Comparison of ENCODE assay signal across 19 mouse cellular contexts in genomic region chr3:62394284-62394683, GRCm38 (mm10). TPM values are rescaled to one million over a fixed set of nuclear protein-coding genes. Genes with fewer than 3 reads are reported as not detected.
DNase-seq lines count a peak whose midpoint lies in the region; ATAC-seq and TF ChIP-seq lines count a peak whose summit lies in the region.
"Had no signal": no experiment of that assay in that cellular context is flagged by ENCODE, and none has a peak within 500 bp of the region (broad histone marks: within the 10 kb centered on the region; RNA-seq: fewer than 3 reads in every experiment).

No protein-coding gene starts in this region.

- H3K4me1 ChIP-seq in stomach, embryonic 14.5 days (ENCODE audit: control insufficient read depth, insufficient read depth, low read length) = peaks cover 13% of the 10 kb centered on the region; the same call in 1 of the 2 replicates
- 0 out of 2 replicates have a peak, but pooled peaks cover 2% of the 10 kb centered on the region for H3K4me1 ChIP-seq in stomach, postnatal 0 days (replicated peaks; ENCODE audit: control insufficient read depth, insufficient read depth)
- peaks cover 49% of the 10 kb centered on the region for H3K4me1 ChIP-seq in limb, embryonic 13.5 days
- H3K4me1 ChIP-seq: liver, embryonic 15.5 days had no signal

- H3K4me2 ChIP-seq in stomach, embryonic 14.5 days (replicated peaks; ENCODE audit: low read depth, low read length) = no peak overlapping the region
- H3K4me2 ChIP-seq in stomach, postnatal 0 days (replicated peaks; ENCODE audit: low read depth) = no peak overlapping the region
- H3K4me2 ChIP-seq in limb, embryonic 13.5 days (replicated peaks) = no peak overlapping the region
- H3K4me2 ChIP-seq: kidney, embryonic 15.5 days; liver, embryonic 15.5 days had no signal

- H3K9me3 ChIP-seq in stomach, embryonic 14.5 days (ENCODE audit: control insufficient read depth, low read depth, low read length) = no peaks in the 10 kb centered on the region
- H3K9me3 ChIP-seq in stomach, postnatal 0 days (ENCODE audit: control insufficient read depth, low read length) = no peaks in the 10 kb centered on the region
- H3K9me3 ChIP-seq in limb, embryonic 13.5 days = no peaks in the 10 kb centered on the region
- H3K9me3 ChIP-seq: kidney, embryonic 15.5 days; liver, embryonic 15.5 days had no signal

- no peak for TF ChIP-seq CTCF in layer of hippocampus, adult 2 months (conservative IDR thresholded peaks at IDR 0.05)
- no peak for TF ChIP-seq CTCF in stomach, postnatal 0 days (IDR thresholded peaks at IDR 0.05; ENCODE audit: low read depth)

- no peak for TF ChIP-seq EP300 in stomach, postnatal 0 days (optimal IDR thresholded peaks at IDR 0.05)

- ATAC-seq in stomach, embryonic 14.5 days (ENCODE audit: insufficient number of reproducible peaks, insufficient read depth, low FRiP score, low read depth) = no peak
- no peak for ATAC-seq in stomach, postnatal 0 days (ENCODE audit: low FRiP score, low TSS enrichment)
- no peak for ATAC-seq in limb, embryonic 13.5 days (ENCODE audit: low FRiP score, low read depth)
- ATAC-seq in CD4-positive, CD25-positive, alpha-beta regulatory T cell, adult 4 months = no peak
- ATAC-seq: inflammation-experienced regulatory T-cells, adult 6 months had no signal

- 0 out of 2 replicates have a peak overlapping the region, but pooled peaks have one; percentile 18 for H3K27ac ChIP-seq in layer of hippocampus, adult 2 months
- peak overlapping the region; percentile 34; the same call in 1 of the 2 replicates for H3K27ac ChIP-seq in stomach, embryonic 14.5 days (ENCODE audit: low read length)
- H3K27ac ChIP-seq in stomach, postnatal 0 days (replicated peaks) = no peak overlapping the region
- H3K27ac ChIP-seq in limb, embryonic 13.5 days = peak overlapping the region; percentile 33; the same call in 1 of the 2 replicates
- H3K27ac ChIP-seq: kidney, embryonic 15.5 days; liver, embryonic 15.5 days had no signal

- WGBS in stomach, embryonic 14.5 days = 66% methylated on average over 7 of the region's 7 CpGs
- whole genome bisulfite sequencing in stomach, postnatal 0 days = 65% methylated on average over 7 of the region's 7 CpGs
- 64% methylated on average over 7 of the region's 7 CpGs for WGBS in limb, embryonic 13.5 days

- no peak for DNase-seq in layer of hippocampus, adult 2 months (ENCODE audit: low spot score in 2 of 2)
- no peak for DNase-seq in layer of hippocampus, adult 8-10 months (ENCODE audit: low spot score in 2 of 2)
- no peak for DNase-seq in stomach, postnatal 0 days (ENCODE audit: low spot score)
- DNase-seq in kidney, adult 18-20 months = no peak
- DNase-seq in adrenal gland, postnatal 36 days = no peak
- DNase-seq: adrenal gland, postnatal 10 days; cerebellum, postnatal 14 days; heart, adult 11 months; layer of hippocampus, adult 9-11 months; right cerebral cortex, adult 18-20 months; thymus, adult 2 months had no signal

- no peaks in the 10 kb centered on the region for H3K27me3 ChIP-seq in stomach, embryonic 14.5 days (ENCODE audit: control insufficient read depth, insufficient read depth, low read length)
- H3K27me3 ChIP-seq in stomach, postnatal 0 days (ENCODE audit: control insufficient read depth, insufficient read depth, low read length) = no peaks in the 10 kb centered on the region
- H3K27me3 ChIP-seq in limb, embryonic 13.5 days = no peaks in the 10 kb centered on the region
- H3K27me3 ChIP-seq: kidney, embryonic 15.5 days; liver, embryonic 15.5 days had no signal

- no peaks in the 10 kb centered on the region; the same call in 1 of the 2 replicates for H3K36me3 ChIP-seq in stomach, embryonic 14.5 days (ENCODE audit: control insufficient read depth, insufficient read depth, low read length)
- no peaks in the 10 kb centered on the region for H3K36me3 ChIP-seq in stomach, postnatal 0 days (ENCODE audit: control insufficient read depth, insufficient read depth, low read length)
- H3K36me3 ChIP-seq in limb, embryonic 13.5 days = no peaks in the 10 kb centered on the region
- H3K36me3 ChIP-seq: kidney, embryonic 15.5 days; liver, embryonic 15.5 days had no signal

- H3K9ac ChIP-seq in stomach, embryonic 14.5 days (replicated peaks; ENCODE audit: low read depth, low read length) = no peak overlapping the region
- H3K9ac ChIP-seq in stomach, postnatal 0 days (ENCODE audit: low read length) = no peak overlapping the region
- H3K9ac ChIP-seq in limb, embryonic 13.5 days = no peak overlapping the region
- H3K9ac ChIP-seq: kidney, embryonic 15.5 days; liver, embryonic 15.5 days had no signal

- H3K4me3 ChIP-seq in layer of hippocampus, adult 2 months = no peak overlapping the region
- H3K4me3 ChIP-seq in stomach, embryonic 14.5 days (ENCODE audit: low read depth, low read length) = no peak overlapping the region
- no peak overlapping the region for H3K4me3 ChIP-seq in stomach, postnatal 0 days (ENCODE audit: low read depth, low read length)
- H3K4me3 ChIP-seq in limb, embryonic 13.5 days = no peak overlapping the region
- H3K4me3 ChIP-seq: kidney, embryonic 15.5 days; liver, embryonic 15.5 days had no signal

RNA-seq across cellular contexts. Expression of gene Arhgef26, which starts 56.1 kb away (rescaled TPM):
- 10 to 100 TPM; 59.2 to 60.0 TPM for total RNA-seq in layer of hippocampus, adult 2 months (2021)
- total RNA-seq in layer of hippocampus, adult 8-10 months (2022) = 10 to 100 TPM; 50.6 to 64.3 (median 59.8) TPM
- polyA plus RNA-seq in stomach, embryonic 14.5 days (2014; fragmentation: Nextera tagmentation; extraction: Ambion mirVana) = 10.9 and 13.1 TPM in 2 replicates
- polyA plus RNA-seq in stomach, postnatal 0 days (2015; fragmentation: Nextera tagmentation; extraction: Ambion mirVana) = 5.2 and 5.9 TPM in 2 replicates
- 9.6 and 10.5 TPM in 2 replicates for polyA plus RNA-seq in limb, embryonic 13.5 days (2015; fragmentation: Nextera tagmentation; extraction: Ambion mirVana)
- under 1 TPM in 1 of 2 experiments, not detected in 1; 0.27 TPM for polyA plus RNA-seq in CD4-positive, CD25-positive, alpha-beta regulatory T cell, adult 4 months (2017; shearing (Covaris generic))
- total RNA-seq in adrenal gland, postnatal 36 days (2021) = 1 to 10 TPM; 1.8 to 2.5 TPM
- total RNA-seq: megakaryocyte progenitor cell, adult 5-6 weeks; MEL had no signal
